Mouse (Mus musculus) CH12.LX (cell line): ENCODE data around the gene Ly6c2. TPM values are rescaled to one million over a fixed set of nuclear protein-coding genes. Genes with fewer than 3 reads are reported as not detected.
A peak's percentile ranks its signal among the peaks of the same experiment; 100 is the strongest.

Experiments
- DNase-seq: peaks from one replicate; pipeline ENCODE4 v3.0.0-alpha.2; 2013; ENCODE audit errors: extremely low read depth
- H3K27ac ChIP-seq: 2 replicates; pipeline ENCODE4 v1.5.1; 2012; ENCODE audit warnings: low read depth, mild to moderate bottlenecking, control low read depth, moderate library complexity; ENCODE audit not compliant: insufficient read depth
- H3K27me3 ChIP-seq: replicated peaks from 2 replicates; pipeline ENCODE3; 2012; ENCODE audit warnings: inconsistent platforms
- H3K36me3 ChIP-seq, 2 experiments: replicated peaks in 1 of 2; 2 replicates each; pipeline versions ENCODE3 to v1.6.1; 2012; ENCODE audit warnings: inconsistent platforms in 1 of 2, low read length in 1 of 2, mild to moderate bottlenecking in 1 of 2, mixed read lengths in 1 of 2, moderate library complexity in 1 of 2; ENCODE audit not compliant: control insufficient read depth in 1 of 2, insufficient read depth in 1 of 2
- H3K4me1 ChIP-seq, 2 experiments: 2 replicates each; pipeline ENCODE4 v1.6.1; 2012; ENCODE audit warnings: inconsistent platforms in 1 of 2, moderate library complexity in 1 of 2; ENCODE audit not compliant: insufficient read depth in 2 of 2, control insufficient read depth in 1 of 2
- H3K4me2 ChIP-seq: 2 replicates; pipeline ENCODE4 v1.6.1; 2012; ENCODE audit warnings: low read depth, mild to moderate bottlenecking, control low read depth; ENCODE audit not compliant: poor library complexity, insufficient read depth, severe bottlenecking
- H3K4me3 ChIP-seq, 3 experiments: fragments of 150-350 bp in 1 of 3; sonication (generic) in 1 of 3; replicated peaks in 1 of 3; 2 replicates each; pipeline versions ENCODE3 to v1.5.1; 2011 to 2012; ENCODE audit warnings: low read depth in 2 of 3, low read length in 2 of 3, mild to moderate bottlenecking in 2 of 3, moderate library complexity in 2 of 3, control low read depth in 1 of 3, improper control_type of control experiment in 1 of 3, inconsistent platforms in 1 of 3, mixed read lengths in 1 of 3; ENCODE audit not compliant: poor library complexity in 1 of 3
- H3K79me2 ChIP-seq: replicated peaks from 2 replicates; pipeline ENCODE4 v1.6.1; 2012; ENCODE audit warnings: mild to moderate bottlenecking, moderate library complexity; ENCODE audit not compliant: control insufficient read depth, poor library complexity, insufficient read depth, severe bottlenecking; ENCODE audit errors: extremely low read depth
- H3K9ac ChIP-seq: 2 replicates; pipeline ENCODE4 v1.6.1; 2012; ENCODE audit warnings: low read depth, mild to moderate bottlenecking, control low read depth, moderate library complexity; ENCODE audit not compliant: insufficient read depth
- H3K9me3 ChIP-seq: replicated peaks from 2 replicates; pipeline ENCODE3; 2012; ENCODE audit warnings: low read length, inconsistent platforms, mixed read lengths
- BHLHE40 ChIP-seq: IDR thresholded peaks from 2 replicates; pipeline ENCODE4 v1.6.1; 2011; ENCODE audit warnings: mild to moderate bottlenecking, low read depth, low read length, improper control_type of control experiment
- CHD1 ChIP-seq: IDR thresholded peaks from 2 replicates; pipeline ENCODE4 v1.6.1; 2012; ENCODE audit warnings: low read depth, low read length, improper control_type of control experiment, inconsistent platforms
- CTCF ChIP-seq, 2 experiments: IDR thresholded peaks in 1 of 2; conservative IDR thresholded peaks in 1 of 2; 2 replicates each; pipeline ENCODE4 v1.5.1; 2011 to 2012; ENCODE audit warnings: low read depth in 2 of 2, low read length in 2 of 2, improper control_type of control experiment in 1 of 2, inconsistent platforms in 1 of 2, mild to moderate bottlenecking in 1 of 2, moderate library complexity in 1 of 2
- E2F4 ChIP-seq: IDR thresholded peaks from 2 replicates; pipeline ENCODE4 v1.6.1; 2011; ENCODE audit warnings: low read depth, low read length, improper control_type of control experiment; ENCODE audit not compliant: insufficient replicate concordance
- ELF1 ChIP-seq: IDR thresholded peaks from 2 replicates; pipeline ENCODE4 v1.6.1; 2014; ENCODE audit warnings: low read depth, mild to moderate bottlenecking, inconsistent platforms, low read length, improper control_type of control experiment
- GABPA ChIP-seq: IDR thresholded peaks from 2 replicates; pipeline ENCODE4 v1.6.1; 2012; ENCODE audit warnings: low read depth, low read length, improper control_type of control experiment, inconsistent platforms; ENCODE audit not compliant: insufficient replicate concordance
- JUN ChIP-seq: IDR thresholded peaks from 2 replicates; pipeline ENCODE4 v1.6.1; 2011; ENCODE audit warnings: low read depth, mild to moderate bottlenecking, low read length, improper control_type of control experiment, moderate library complexity; ENCODE audit not compliant: insufficient read depth
- MAX ChIP-seq: IDR thresholded peaks from 2 replicates; pipeline ENCODE4 v1.6.1; 2011; ENCODE audit warnings: low read length, improper control_type of control experiment
- MAZ ChIP-seq: IDR thresholded peaks from 2 replicates; pipeline ENCODE4 v1.6.1; 2012; ENCODE audit warnings: low read depth, mild to moderate bottlenecking, inconsistent platforms, low read length, improper control_type of control experiment, moderate library complexity
- NELFE ChIP-seq: IDR thresholded peaks from 2 replicates; pipeline ENCODE4 v1.6.1; 2011; ENCODE audit warnings: low read depth, low read length, improper control_type of control experiment
- NRF1 ChIP-seq: IDR thresholded peaks from 2 replicates; pipeline ENCODE4 v1.6.1; 2014; ENCODE audit warnings: low read depth, mild to moderate bottlenecking, inconsistent platforms, low read length, improper control_type of control experiment, moderate library complexity
- PAX5 ChIP-seq: IDR thresholded peaks from 2 replicates; pipeline ENCODE4 v1.6.1; 2012; ENCODE audit warnings: low read length, inconsistent platforms, mixed read lengths
- POLR2A ChIP-seq: IDR thresholded peaks from 2 replicates; pipeline ENCODE4 v1.6.1; 2011; ENCODE audit warnings: low read depth, mild to moderate bottlenecking, improper control_type of control experiment, low read length
- RAD21 ChIP-seq: IDR thresholded peaks from 2 replicates; pipeline ENCODE4 v1.6.1; 2011; ENCODE audit warnings: low read depth, mild to moderate bottlenecking, low read length, improper control_type of control experiment, moderate library complexity
- RCOR1 ChIP-seq: conservative IDR thresholded peaks from 2 replicates; pipeline ENCODE4 v1.6.1; 2012; ENCODE audit warnings: low read depth, mild to moderate bottlenecking, inconsistent platforms, low read length, improper control_type of control experiment
- SIN3A ChIP-seq: IDR thresholded peaks from 2 replicates; pipeline ENCODE4 v1.6.1; 2012; ENCODE audit warnings: low read length, improper control_type of control experiment, inconsistent platforms
- SMC3 ChIP-seq: IDR thresholded peaks from 2 replicates; pipeline ENCODE4 v1.6.1; 2011; ENCODE audit warnings: low read depth, low read length, improper control_type of control experiment
- USF1 ChIP-seq: IDR thresholded peaks from 2 replicates; pipeline ENCODE4 v1.6.1; 2014; ENCODE audit warnings: low read depth, mild to moderate bottlenecking, inconsistent platforms, low read length, improper control_type of control experiment
- USF2 ChIP-seq: conservative IDR thresholded peaks from 2 replicates; pipeline ENCODE4 v1.6.1; 2011; ENCODE audit warnings: low read depth, low read length, improper control_type of control experiment
- ZC3H11A ChIP-seq: IDR thresholded peaks from 2 replicates; pipeline ENCODE4 v1.6.1; 2012; ENCODE audit warnings: low read depth, mild to moderate bottlenecking, inconsistent platforms, low read length, improper control_type of control experiment
- ZKSCAN1 ChIP-seq: IDR thresholded peaks from 2 replicates; pipeline ENCODE4 v1.6.1; 2012; ENCODE audit warnings: low read depth, inconsistent platforms, low read length, improper control_type of control experiment, borderline replicate concordance
- dilution Hi-C: fragments of 300-500 bp; cut with MboI; formaldehyde crosslinking; loops from 2 replicates; pipeline ENCODE4 v1.14.3; 2020; ENCODE audit warnings: low sequenced_read_pairs; ENCODE audit not compliant: extremely low pct_unique_long_range_greater_than_20kb, extremely low pct_ligation_motif_present
- in situ Hi-C: fragments of 300-500 bp; cut with MboI; formaldehyde crosslinking; loops from 3 replicates; pipeline ENCODE4 v1.14.3; 2019; ENCODE audit warnings: low sequenced_read_pairs, low pct_ligation_motif_present, low pct_unique_long_range_greater_than_20kb, mixed read lengths
- polyA plus RNA-seq: library from polyadenylated mRNA; unstranded; fragments of >175 nt; gene quantifications from 2 replicates; pipeline ENCODE4 v1.2.1, GENCODE M21; 2012; ENCODE audit warnings: low read depth; ENCODE audit not compliant: insufficient read length
- total RNA-seq, 2 experiments: library from RNA; depleted of rRNA; stranded (reverse); fragments of 300-350 nt in 1 of 2; fragments of >200 nt in 1 of 2; gene quantifications; 2 replicates each; pipeline ENCODE4 v1.2.3; 2012 to 2014

Ly6c2 gene
- total and polyA plus RNA-seq, 3 experiments = 0.42 to 0.87 (median 0.72) TPM

DNA sequence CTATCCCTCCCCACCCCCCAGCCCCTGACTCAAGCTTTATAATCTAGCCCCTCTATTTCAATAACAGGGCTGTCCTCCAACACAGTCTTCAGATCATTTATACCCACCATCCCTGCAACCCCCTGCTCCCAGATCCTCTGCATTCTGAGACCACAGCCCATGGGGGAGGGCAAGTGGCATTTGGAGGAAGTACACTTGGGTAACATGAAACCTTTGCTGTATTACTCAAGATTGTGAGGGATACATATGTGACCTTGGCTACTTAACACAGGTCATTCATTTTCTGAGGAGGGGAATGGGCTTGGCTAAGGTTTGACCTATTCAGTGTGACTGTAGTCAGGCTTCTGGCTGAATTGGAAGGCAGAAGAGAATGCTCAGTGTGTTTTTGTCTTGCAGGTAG, 41.3 kb upstream of the Ly6c2 start:
- H3K36me3 ChIP-seq = no peaks in the 10 kb centered on the region
- H3K27ac ChIP-seq = no peak overlapping the region
- no peak overlapping the region for H3K4me2 ChIP-seq
- in situ Hi-C loops = no loop called here
- H3K4me3 ChIP-seq = no peak overlapping the region
- no peaks in the 10 kb centered on the region for H3K27me3 ChIP-seq
- no peaks in the 10 kb centered on the region for H3K9me3 ChIP-seq
- TF ChIP-seq SIN3A = no peak
- TF ChIP-seq GABPA = no peak
- no peak for TF ChIP-seq CHD1
- TF ChIP-seq ELF1 = no peak
- TF ChIP-seq CTCF (conservative IDR thresholded peaks at IDR 0.05 in 1 of 2, IDR thresholded peaks at IDR 0.05 in 1 of 2; ENCODE audit: low read depth in 2 of 2, low read length in 2 of 2) = no peak
- TF ChIP-seq JUN = no peak
- no peak for TF ChIP-seq ZC3H11A
- no peak for TF ChIP-seq ZKSCAN1
- no peak for TF ChIP-seq USF1
- no peak for TF ChIP-seq NELFE
- TF ChIP-seq POLR2A = no peak
- no peak for TF ChIP-seq RCOR1
- no peak for TF ChIP-seq SMC3
- no peak for TF ChIP-seq PAX5
- TF ChIP-seq USF2 = no peak
- no peak for DNase-seq
- no peaks in the 10 kb centered on the region for H3K79me2 ChIP-seq
- no peaks in the 10 kb centered on the region for H3K4me1 ChIP-seq
- no peak overlapping the region for H3K9ac ChIP-seq
- dilution Hi-C loops = no loop called here

DNA sequence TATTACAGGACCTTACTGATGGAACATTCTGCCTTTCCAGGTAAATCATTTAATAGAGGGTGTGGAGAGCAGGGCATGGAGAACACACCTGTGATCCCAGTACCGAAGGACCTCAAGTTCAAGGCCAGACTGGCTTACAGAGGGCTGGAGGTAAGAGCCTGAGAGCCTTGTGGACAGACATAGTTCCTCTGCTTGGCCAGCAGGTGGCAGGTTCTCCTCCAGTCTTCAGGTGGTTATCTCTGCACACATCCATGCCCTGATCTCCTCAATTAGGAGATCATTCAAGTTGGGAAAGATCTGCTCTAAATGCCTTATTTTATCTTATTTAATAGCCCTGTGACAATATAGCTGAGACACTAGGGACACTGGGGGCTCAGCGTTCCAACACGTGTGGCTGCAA, 32.0 kb upstream of the Ly6c2 start:
- dilution Hi-C loops = no loop called here

More for the DNA sequence above, 32.0 kb upstream of the Ly6c2 start:
- Histone ChIP-seq H3K4me1 (no peaks in the 10 kb centered on the region), H3K27ac (no peak overlapping the region), H3K4me3 (no peak overlapping the region), H3K27me3 (no peaks in the 10 kb centered on the region), H3K79me2 (no peaks in the 10 kb centered on the region), H3K4me2 (no peak overlapping the region), H3K9me3 (no peaks in the 10 kb centered on the region), H3K9ac (no peak overlapping the region), H3K36me3 (no peaks in the 10 kb centered on the region)
- TF ChIP-seq RAD21 (peak; percentile 36), MAZ (no peak), SMC3 (peak; percentile 55), BHLHE40 (no peak), ZKSCAN1 (no peak), NRF1 (no peak), ZC3H11A (no peak), USF1 (no peak), E2F4 (no peak), MAX (no peak), CTCF (conservative IDR thresholded peaks at IDR 0.05 in 1 of 2, IDR thresholded peaks at IDR 0.05 in 1 of 2; ENCODE audit: low read depth in 2 of 2, low read length in 2 of 2) (peak; percentile 73 to 77)
- peak; percentile 37 for DNase-seq
- in situ Hi-C loops = no loop called here
